Mouse (Mus musculus): ENCODE data around the gene Ubn1.

Gene Ubn1

GRCm38 (mm10) chr16:5071974-5072373, 22.1 kb downstream of the Ubn1 start:
- no peak for DNase-seq (ENCODE audit: low read depth, low spot score)

GRCm38 (mm10) chr16:5074341-5074740, 24.5 kb downstream of the Ubn1 start:
- no peak for DNase-seq (ENCODE audit: low read depth, low spot score)

DNA sequence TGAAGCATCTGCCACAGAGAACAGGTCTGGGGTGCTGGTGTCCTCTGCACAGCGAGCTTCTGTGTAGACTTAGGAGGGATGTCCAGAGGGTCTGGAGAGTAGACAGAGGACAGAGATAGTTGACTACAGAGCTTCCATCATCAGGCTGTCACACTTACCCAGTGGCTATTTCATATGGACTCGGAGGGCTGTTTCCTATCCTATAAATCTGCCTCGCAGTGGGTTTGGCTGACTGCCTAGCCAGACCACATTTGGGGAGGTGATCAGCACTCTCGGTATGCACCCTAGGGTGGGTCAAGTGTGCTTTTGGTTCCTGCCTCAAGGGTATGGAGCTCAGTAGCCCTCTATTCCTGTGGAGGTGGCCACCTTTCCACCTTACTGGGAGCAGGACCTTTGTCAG, 35.3 kb downstream of the Ubn1 start:
- no peak for DNase-seq (ENCODE audit: low read depth, low spot score)

GRCm38 (mm10) chr16:5086179-5086578, 36.3 kb downstream of the Ubn1 start:
- no peak for DNase-seq (ENCODE audit: low read depth, low spot score)

GRCm38 (mm10) chr16:5089021-5089420, 39.2 kb downstream of the Ubn1 start:
- DNase-seq (ENCODE audit: low read depth, low spot score) = no peak

- no peak for DNase-seq (ENCODE audit: low read depth, low spot score)
Measured at GRCm38 (mm10) chr16:5093285-5093684, 43.4 kb downstream of the Ubn1 start.

GRCm38 (mm10) chr16:5096504-5096903, 46.6 kb downstream of the Ubn1 start:
- no peak for DNase-seq (ENCODE audit: low read depth, low spot score)

DNA sequence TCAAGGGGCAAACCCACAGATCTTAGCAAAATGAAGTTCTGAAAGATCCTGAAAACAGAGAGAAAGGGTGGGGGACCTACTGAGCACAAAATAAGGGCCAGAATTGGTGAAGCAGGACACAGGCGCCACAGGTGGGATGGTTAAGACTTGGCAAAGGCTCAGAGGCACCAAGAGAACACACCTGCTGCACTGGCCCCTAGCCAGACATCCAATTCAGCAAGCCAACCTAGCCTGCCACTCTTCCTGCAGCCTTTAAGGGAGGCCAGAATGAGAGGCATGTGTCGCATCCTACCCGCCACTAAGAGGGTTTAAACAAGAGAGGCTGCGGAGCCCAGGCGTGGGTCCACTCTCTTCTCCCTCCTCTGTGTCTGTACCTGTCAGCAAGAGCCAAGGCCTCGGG, 51.1 kb downstream of the Ubn1 start:
- no peak for DNase-seq (ENCODE audit: low read depth, low spot score)

- DNase-seq (ENCODE audit: low read depth, low spot score) = no peak
Measured at GRCm38 (mm10) chr16:5109877-5110276, 60.0 kb downstream of the Ubn1 start.

DNA sequence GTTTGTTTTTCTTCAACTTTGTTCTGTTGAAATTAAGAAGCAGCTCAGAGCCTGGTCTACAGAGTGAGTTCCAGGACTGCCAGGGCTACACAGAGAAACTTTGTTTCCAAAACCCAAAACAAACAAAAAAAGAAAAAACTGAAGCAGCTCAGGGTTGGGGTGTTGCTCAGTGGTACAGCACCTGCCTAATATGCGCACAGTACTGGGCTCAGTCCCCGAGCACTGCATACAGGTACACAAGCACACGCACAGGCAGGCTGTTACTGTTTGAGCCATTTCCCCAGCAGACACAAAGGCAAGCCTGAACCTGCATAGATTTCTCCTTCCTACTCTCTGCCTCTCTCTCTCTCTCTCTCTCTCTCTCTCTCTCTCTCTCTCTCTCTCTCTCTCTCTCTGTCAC, 61.2 kb downstream of the Ubn1 start:
- no peak for DNase-seq (ENCODE audit: low read depth, low spot score)

DNA sequence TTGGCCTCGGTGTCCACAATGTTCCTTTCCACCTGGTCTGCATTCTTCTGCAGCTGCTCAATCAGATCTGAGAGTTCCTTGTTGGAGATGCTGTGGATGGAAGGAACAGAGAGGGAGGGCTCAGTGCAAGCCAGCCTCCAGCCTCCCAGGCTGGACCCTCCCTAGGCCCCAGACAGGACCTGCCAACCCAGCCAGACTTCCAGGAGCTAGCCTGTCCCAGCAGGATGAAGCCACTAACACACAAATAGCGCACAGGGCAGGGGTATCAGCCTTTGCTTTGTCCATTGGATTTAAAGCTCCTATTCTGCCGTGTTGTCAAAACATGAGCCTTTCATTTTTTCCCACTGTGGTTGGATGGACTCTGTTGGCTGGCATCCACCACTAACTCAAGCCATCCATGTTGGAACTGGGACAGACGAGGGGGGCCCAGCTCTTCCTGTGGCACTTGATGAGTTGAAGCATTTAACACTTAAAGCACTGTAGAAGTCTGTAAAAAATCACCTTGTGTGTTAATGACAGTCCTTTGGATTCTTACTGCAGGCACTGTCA, 63.2 kb downstream of the Ubn1 start:
- DNase-seq (ENCODE audit: low read depth, low spot score) = no peak

DNA sequence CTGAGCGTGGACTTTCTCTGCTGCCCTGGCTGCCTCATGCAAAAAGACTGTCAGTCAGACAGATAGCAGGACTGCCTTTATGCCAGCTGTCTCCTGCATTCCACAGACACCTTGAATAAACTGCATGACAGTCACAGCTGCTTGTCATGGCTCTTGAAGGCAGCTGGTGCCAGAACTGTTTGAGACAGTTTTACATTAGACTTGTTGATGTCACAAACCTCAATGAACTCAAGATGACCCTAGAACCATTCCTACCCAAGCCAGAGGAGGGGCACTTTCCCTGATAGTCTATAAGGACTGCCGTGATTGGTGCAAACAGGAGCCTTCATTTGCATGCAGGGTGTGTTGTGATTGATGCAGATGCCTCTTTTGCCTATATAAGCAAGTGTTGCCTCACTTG, 63.7 kb downstream of the Ubn1 start:
- no peak for DNase-seq (ENCODE audit: low read depth, low spot score)

GRCm38 (mm10) chr16:5119385-5119784, 69.5 kb downstream of the Ubn1 start:
- DNase-seq (ENCODE audit: low read depth, low spot score) = no peak

GRCm38 (mm10) chr16:5119845-5120244, 70.0 kb downstream of the Ubn1 start:
- no peak for DNase-seq (ENCODE audit: low read depth, low spot score)

- DNase-seq (ENCODE audit: low read depth, low spot score) = no peak
Measured at GRCm38 (mm10) chr16:5123476-5123875, 73.6 kb downstream of the Ubn1 start.

DNA sequence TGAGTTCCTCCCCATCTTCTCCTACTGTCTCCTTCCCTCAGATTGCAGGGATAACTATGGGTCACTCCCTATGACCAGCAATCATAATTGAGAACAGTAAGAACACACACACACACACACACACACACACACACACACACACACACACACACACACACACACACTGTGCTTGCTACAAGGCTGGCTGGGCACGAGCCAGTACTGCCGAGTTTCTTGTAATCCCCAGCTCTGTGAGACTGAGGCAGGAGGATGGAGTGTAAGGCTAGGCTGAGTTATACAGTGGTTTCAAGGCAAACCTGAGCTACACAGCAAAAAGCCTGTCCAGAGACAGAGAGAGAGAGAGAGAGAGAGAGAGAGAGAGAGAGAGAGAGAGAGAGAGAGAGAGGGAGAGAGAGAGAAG, 80.3 kb downstream of the Ubn1 start:
- DNase-seq (ENCODE audit: low read depth, low spot score) = no peak

DNA sequence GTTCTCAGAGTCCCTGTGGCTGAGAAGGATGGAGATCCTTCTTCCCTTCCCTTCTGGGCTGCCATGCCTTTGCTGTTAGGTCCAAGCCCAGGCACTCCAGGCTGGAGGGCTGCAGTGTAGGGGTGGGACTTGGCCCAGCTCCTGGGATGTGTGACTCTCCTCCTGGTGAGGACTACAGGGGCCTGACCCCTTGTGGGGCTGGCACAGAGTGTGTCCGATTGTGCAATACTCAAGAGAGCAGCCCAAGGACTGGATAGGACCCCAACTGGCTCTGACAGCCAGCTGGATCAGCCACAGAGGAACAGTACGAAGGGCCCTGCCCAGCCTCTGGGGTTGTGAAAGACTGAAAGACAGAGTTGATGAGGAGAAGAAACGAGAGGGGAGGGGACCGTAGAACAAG, 80.9 kb downstream of the Ubn1 start:
- no peak for DNase-seq (ENCODE audit: low read depth, low spot score)

DNA sequence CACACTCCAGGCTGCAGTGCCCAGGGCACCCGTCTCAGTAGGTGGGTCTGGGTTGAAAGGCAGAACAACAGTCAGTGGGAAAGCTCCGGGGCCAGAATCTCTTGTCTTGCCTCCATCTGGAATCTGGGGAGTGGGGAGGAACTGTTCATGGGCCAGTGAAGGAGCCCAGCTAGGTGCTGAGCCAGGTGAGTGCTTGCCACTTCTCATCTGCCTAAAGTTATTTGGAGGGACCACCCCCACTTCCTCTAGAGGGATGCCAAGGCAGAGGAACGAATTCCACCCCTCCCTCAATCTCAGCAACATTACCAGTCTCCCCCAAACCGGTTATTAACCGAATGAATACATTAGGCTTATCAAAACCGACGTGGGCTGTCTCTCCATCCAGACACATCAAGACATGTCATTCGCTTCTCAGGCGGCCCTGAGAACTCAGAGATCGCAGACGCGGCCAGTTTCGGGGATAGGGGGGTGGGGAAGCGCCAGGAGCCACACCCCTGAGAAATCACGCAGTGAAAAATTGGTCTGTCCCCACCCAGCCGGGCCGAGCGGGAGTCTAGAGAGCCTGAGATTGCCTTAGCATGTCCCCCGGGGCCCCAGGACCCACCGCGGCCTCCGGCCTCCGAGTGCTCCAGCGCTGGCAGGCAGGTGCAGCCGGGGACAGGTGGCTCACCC, 81.5 kb downstream of the Ubn1 start:
- DNase-seq (ENCODE audit: low read depth, low spot score) = no peak

- no peak for DNase-seq (ENCODE audit: low read depth, low spot score)
Measured at GRCm38 (mm10) chr16:5132401-5132801, 82.5 kb downstream of the Ubn1 start, which contains the start of gene Ppl. TSS of gene Ppl (minus strand) at chr16:5132421.

DNA sequence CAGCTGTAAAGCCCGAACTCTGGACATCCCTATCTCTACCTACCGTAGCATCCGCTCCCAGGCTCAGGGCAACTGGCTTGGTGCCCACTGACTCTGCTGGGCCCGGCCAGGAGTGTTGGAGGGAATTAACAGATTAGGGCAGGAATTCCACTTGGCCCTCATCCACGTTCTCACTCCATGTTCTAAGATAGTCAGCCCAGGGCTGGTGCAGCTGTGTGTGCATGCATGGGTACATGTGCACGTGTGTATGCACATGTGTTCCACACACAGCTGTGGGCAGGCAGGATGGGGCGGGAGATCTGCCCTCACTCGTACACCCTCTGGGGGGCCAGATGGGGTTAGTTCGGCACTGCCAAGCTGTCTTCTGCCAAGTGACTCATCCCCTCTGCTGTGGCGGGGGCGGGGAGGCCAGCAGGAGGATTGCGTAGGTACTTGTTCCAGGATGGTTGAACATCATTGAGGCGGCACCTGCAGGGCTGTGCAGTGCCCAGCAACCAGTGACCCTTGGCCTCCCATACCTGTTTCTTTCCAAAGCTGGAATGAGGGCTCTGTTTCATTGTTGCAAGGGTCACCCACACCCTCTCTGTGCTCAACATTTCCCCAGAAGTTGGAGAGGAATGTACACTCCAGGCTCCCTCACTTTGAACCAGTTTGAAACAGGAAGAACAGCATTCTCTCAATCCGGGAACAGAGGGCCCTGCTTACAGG, 84.9 kb downstream of the Ubn1 start:
- DNase-seq (ENCODE audit: low read depth, low spot score) = no peak

DNA sequence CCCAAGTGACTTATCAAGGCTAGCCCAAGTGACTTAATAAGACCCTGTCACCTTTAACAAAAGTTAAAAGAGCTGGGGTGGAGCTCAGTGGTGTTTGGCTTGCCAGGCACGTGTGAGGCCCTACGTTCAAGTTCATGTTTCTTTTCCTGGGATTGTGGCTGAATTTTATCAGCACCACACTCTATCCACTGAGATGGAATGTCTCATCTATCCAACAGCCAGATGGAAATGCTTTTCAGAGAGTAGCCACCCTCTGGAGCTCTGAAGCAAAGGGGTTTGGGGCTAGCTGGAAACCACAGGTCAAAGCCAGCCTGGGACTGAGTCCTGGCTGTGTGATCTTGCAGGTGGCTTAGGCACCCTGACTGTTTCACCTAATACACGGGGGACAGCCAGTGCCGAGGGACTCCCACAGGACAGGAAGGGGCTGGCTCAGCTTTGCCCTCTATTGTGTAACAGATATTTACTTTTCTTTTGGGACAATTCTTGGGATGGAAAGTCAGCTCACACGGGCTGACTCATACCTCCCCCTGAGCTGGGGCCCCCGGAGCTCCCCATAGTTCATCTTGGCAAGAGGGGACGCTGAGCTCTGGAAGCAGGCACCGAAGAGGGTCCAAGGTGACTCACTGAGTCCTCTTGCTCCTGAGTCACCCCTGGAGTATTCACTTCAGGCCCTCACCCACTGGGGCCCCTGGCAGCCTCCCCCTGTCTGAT, 85.8 kb downstream of the Ubn1 start:
- no peak for DNase-seq (ENCODE audit: low read depth, low spot score)
